Mouse (Mus musculus): ENCODE data around the gene Cenpa. TPM values are rescaled to one million over a fixed set of nuclear protein-coding genes. Genes with fewer than 3 reads are reported as not detected.

The Cenpa gene
- 109 and 110 TPM in 2 replicates for polyA plus RNA-seq (2012; ENCODE audit: low replicate concordance)

DNA sequence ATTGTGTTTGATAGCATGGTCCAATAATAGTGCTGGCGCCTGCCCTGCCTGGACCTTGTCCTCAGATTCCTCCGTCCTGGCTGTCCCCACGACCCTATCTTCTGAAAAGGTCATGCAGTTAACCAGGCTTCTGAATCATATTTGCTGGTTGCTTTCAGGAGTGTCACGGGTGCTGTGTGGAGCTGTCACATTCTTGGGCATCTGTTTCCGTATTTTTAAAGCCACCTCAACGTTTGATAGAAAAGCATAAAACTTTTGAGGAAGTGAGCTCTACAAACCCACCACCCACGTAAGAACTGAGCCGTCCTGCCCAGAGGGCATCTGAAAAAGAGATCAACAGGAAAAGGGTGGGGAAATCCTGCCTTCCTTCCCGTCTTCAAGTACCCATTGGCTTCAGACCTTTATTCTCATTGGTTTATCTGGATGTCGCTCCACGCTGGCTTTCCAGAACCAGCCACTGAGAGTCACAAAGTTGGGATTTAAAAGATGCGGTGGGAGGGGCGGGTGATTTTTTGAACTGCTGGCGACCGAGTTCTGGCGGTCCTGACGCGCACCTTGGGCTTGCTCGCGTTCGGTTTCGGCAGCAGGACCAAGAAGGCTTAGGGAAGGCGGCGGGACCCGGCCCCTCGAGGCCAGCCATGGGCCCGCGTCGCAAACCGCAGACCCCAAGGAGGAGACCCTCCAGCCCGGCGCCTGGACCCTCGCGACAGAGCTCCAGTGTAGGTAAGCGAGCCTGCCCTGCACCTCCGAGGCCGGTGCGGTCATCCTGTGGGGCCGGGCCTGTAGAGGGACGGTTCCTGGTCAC, at the start of gene Cenpa:
TSS of gene Cenpa (plus strand) at position 387 of the 805 bp plus-strand sequence.

DNA sequence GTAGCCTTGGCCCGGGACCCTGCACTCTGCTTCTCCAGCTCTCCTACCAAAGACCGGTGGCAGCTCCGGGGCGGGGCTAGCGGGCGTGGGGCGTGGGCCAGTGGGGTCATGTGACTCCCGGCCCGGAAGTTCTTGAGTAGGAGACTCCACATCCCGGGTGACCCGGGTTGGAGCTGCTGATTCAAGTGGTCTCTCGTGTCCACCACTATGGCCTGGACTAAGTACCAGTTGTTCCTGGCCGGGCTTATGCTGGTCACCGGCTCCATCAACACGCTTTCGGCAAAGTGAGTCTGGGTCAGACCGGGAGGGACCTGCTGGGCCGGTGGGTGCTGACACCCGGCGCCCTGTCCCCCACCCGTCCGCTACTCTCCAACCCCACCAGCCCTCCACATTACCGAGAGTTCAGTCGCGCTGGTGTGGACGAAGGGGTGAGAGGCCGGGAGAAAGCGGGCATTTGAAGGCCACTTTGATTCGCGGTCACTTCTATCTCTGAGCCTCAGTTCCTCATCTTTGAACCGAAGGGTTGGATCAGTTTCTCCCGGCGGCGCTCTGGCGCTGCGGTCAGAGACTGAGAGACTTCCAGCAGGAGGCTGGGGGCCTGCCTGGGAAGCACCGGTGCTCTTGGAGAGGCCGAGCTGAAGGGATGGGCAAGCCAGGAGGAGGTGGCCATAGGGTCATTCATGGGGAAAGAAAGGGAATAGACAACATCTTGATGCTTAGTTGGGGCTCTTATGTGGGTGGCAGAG, 18.6 kb upstream of the Cenpa start, which contains the start of gene Slc35f6:
TSS of gene Slc35f6 (plus strand) at position 119 of the 746 bp plus-strand sequence.

DNA sequence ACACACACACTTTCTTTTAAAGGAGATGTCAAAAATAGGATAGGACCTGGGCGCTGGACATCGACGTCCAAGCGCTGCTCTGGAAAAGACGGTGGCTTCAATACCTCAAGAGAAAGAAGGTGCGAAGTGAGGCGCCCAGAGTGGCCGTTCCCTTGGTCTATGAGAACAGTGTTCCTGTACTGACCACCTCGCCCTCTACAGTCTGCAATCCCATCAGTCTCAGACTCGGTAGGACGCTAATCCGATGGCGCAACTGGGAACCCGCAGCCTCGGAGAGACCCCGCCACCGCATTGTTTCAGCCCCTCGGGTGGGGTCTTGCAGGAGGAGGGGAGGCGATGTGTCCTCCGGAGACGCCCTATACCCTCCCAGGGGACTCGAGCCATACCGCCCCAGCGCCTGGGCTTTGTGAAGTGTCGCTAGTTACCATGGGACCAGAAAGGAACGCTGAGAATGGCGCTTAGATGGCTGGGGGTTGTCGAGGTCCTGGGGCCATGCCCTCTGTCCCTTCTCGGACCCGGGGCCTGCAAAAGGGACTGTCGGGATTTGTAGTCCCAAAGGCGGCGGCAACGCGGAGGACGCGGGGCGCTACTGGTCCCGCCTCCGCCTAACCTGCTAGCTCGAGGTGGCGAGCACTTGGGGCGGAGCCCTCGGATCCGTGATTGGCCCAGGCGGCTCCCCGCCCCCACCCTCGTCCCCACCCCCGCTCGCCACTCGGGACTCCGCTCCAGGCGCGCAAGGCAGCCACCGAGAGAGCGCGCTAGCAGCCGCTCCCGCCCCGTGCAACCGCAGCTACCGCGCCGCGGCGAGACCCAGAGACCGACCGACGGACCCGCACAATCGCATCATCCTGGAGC, 44.8 kb downstream of the Cenpa start, which contains the start of gene Dpysl5:
TSS of gene Dpysl5 (plus strand) at position 418 of the 855 bp plus-strand sequence.

Other genes starting within 250 kb of the Cenpa start
- gene Otof, start 204.8 kb upstream of the Cenpa start, polyA plus RNA-seq (2012; ENCODE audit: low replicate concordance): 0.04 and 0.10 TPM in 2 replicates
- gene 1700001C02Rik, start 200.7 kb upstream of the Cenpa start, polyA plus RNA-seq (2012; ENCODE audit: low replicate concordance): not detected in 2 replicates
- gene Cib4, start 120.9 kb upstream of the Cenpa start, polyA plus RNA-seq (2012; ENCODE audit: low replicate concordance): not detected in 2 replicates
- 0.28 and 0.60 TPM in 2 replicates for gene Kcnk3, start 78.6 kb upstream of the Cenpa start, polyA plus RNA-seq (2012; ENCODE audit: low replicate concordance)
- gene Slc35f6, start 18.8 kb upstream of the Cenpa start, polyA plus RNA-seq (2012; ENCODE audit: low replicate concordance): 17.5 and 27.8 TPM in 2 replicates
- 0.25 and 0.65 TPM in 2 replicates for gene Dpysl5, start 44.8 kb downstream of the Cenpa start, polyA plus RNA-seq (2012; ENCODE audit: low replicate concordance)
- 23.5 and 47.1 TPM in 2 replicates for gene Mapre3, start 147.9 kb downstream of the Cenpa start, polyA plus RNA-seq (2012; ENCODE audit: low replicate concordance)
- 22.1 and 33.5 TPM in 2 replicates for gene Tmem214, start 201.2 kb downstream of the Cenpa start, polyA plus RNA-seq (2012; ENCODE audit: low replicate concordance)
- gene Agbl5, start 221.9 kb downstream of the Cenpa start, polyA plus RNA-seq (2012; ENCODE audit: low replicate concordance): 47.8 and 117 TPM in 2 replicates
- gene Ost4, start 241.0 kb downstream of the Cenpa start, polyA plus RNA-seq (2012; ENCODE audit: low replicate concordance): 69.0 and 88.1 TPM in 2 replicates
- 7.6 and 9.2 TPM in 2 replicates for gene Emilin1, start 246.6 kb downstream of the Cenpa start, polyA plus RNA-seq (2012; ENCODE audit: low replicate concordance)